Mouse (Mus musculus) spleen, adult 2 months (tissue): ENCODE results near the gene Capn6.

Source experiments
- CTCF ChIP-seq: fragments of 200-500 bp; IDR thresholded peaks from 2 replicates; pipeline ENCODE4 v1.5.1; 2011; ENCODE audit warnings: mild to moderate bottlenecking, inconsistent platforms; ENCODE audit not compliant: insufficient read depth, insufficient read length, insufficient replicate concordance; ENCODE audit errors: extremely low read depth
- POLR2A ChIP-seq: fragments of 200-500 bp; IDR thresholded peaks from 2 replicates; pipeline ENCODE4 v1.6.1; 2011; ENCODE audit warnings: low read depth, low read length, inconsistent platforms

- TF ChIP-seq POLR2A: no peak
- no peak for TF ChIP-seq CTCF
These were observed 64.7 kb downstream of the Capn6 start for GRCm38 (mm10) chrX:143762556-143762955.
